Mouse (Mus musculus) adrenal gland, adult (tissue): Measurements from ENCODE around the gene Gxylt2.

Source experiments
- DNase-seq, 2 experiments: peaks; one replicate each; pipeline ENCODE4 v3.0.0; 2022 to 2023; ENCODE audit warnings: low spot score in 1 of 2; ENCODE audit not compliant: inconsistent age in 2 of 2

Gxylt2 gene

DNA sequence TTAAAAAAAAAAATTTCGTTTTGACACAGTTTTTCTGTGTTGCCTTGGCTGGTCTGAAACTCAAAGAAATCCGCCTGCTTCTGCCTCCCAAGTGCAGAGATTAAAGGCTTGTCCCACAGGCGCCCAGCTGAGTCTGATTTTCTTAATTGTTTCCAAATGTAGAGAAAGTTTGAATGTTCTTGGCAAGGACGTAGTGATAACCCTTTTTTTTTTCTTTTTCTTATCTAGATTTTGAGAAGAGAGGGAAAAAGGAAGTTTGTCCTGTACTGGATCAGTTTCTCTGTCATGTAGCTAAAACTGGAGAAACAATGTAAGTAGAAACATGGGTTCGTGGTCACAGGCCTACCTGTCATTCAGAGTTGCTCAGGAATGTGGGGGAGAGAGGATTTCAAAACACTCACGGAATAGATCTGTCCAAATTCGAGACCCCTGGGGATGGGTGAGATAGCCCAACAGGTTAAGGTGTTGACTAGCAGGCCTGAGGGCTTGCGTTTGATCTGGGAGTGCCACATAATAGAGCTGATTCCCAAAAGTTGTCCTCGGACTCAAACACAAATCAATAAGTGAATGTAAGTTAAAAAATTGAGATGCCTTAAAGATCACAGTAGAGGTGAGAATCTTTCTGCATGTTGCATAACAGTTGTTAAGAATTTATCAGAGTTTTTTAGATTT is 130.1 kb downstream of the Gxylt2 start:
- no peak for DNase-seq

DNA sequence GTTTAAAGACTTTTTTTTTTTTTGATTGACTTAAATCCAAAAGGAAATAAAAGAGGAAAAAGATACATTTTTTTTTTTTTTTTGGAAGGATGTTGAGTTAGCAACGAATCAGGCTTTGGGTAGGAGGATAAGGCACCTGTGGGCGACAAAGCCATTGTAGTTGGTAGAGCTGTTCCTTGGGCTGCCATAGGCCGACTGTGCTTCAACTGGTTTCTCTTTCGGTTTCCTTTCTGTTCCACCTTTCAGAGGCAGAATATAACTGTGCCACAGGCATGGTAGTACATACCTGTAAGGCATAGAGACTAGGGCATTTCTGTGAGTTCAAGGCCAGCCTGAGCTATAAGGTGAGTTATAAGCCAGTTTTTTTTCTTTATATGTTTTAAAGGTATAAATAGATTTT is 140.5 kb downstream of the Gxylt2 start:
- DNase-seq, result no peak

- no peak for DNase-seq
These were observed 142.7 kb downstream of the Gxylt2 start for GRCm38 (mm10) chr6:100847264-100847663.

DNA sequence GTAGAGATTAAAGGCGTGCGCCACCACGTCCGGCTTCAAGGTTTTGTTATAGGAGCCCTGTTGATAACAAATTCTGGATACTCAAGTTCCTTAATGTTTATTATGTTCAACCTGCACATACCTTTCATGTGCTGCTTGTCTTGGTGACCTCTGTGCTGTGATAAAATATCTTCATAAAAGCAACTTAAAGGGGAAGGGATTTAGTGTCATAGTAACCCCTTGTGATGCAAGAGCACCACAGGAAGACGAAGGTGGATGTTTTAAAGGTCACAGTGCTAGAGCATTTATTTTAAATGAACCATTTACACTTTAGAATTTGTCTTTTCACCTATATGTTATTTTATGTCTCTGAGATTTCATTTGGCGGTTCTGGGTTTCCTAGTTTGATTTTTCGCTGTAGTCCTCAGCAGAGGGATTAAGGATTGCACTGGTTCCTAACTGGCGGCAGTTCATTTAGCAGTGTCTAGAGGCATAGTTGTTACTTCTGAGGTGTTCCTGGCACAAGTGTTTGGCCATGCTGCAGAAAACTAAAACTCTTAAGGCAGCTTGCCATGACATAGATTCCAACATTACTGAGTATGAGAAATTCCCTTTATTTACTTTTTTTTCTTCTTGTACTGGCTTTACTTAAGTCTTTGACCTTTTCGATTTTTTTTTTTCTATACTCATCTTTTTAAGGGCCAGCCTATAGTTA is 144.3 kb downstream of the Gxylt2 start:
- DNase-seq, result no peak

DNA sequence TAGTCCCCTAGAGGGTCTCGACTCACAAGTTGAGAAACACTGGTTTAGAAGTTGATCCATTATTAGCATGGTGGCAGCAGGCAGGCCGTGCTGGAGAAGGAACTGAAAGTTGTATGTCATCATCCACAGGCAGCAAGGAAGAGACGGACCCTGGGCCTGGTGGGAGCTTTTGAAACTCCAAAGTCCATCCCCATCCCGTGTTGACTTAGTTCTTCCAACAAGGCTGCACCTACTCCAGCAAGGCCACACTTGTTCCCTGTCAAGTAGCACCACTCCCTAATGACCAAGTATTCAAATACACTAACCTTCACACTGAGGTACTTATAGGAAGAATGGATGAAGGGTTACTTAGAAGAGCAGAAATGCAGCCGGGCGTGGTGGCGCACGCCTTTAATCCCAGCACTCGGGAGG is 146.1 kb downstream of the Gxylt2 start:
- no peak for DNase-seq

GRCm38 (mm10) chr6:100851083-100851482 is 146.5 kb downstream of the Gxylt2 start:
- DNase-seq, result no peak
